Mouse (Mus musculus) kidney, adult 9 months (tissue): ENCODE data around the gene Nrd1.

Experiments used
- DNase-seq: peaks from one replicate; pipeline ENCODE4 v3.0.0; 2022

Gene Nrd1

DNA sequence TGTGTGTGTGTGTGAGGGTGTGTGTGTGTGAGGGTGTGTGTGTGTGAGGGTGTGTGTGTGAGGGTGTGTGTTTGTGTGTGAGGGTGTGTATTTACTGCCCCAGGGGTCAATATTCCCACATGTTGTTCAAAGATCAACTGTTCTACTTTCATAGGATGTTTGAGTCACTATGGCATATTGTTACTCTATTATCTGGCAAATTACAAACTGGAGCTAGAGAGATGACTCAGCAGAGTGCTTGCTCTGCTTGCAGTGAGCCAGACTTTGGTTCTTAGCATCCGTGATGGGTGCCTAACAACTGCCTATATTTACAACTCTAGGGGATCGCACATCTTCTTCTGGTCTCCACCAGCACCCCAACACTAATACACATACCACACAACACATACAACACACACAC, 29.4 kb downstream of the Nrd1 start:
- no peak for DNase-seq

DNA sequence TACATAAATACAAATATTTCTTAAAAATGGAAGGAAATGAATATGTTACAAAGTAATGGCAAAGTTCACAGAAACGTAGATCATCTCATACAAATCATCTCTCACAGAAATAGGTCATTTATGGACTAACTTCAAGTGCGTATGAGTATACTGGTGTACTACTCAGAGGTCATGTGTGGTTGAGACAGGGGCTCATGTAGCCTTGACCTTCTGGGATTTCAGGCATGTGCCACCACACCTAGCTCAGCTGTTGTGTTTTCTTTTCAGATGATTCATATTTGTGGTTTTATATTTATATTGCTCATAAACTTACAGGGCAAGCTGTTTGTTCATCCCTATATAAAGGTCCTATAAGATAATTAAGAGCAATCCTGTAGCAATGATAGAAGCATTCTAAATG, 29.8 kb downstream of the Nrd1 start:
- DNase-seq = no peak

DNA sequence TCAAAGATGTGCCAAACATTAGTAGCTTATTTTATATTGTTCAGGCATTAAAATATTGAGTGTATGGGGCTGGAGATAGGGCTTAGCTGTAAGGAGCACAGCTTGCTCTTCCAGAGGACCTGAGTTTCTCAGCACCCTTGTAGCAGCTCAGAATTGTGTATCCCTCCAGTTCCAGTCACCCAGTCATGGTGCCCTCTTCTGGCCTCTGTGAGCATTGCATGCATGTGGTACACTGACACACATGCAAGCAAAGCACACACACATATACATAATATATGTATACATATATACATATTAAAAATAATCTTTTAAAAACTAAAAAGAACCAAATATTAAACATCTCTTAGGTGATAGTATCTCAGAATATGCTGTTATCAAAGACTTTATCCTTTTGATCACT, 35.9 kb downstream of the Nrd1 start:
- peak; percentile 77 for DNase-seq

DNA sequence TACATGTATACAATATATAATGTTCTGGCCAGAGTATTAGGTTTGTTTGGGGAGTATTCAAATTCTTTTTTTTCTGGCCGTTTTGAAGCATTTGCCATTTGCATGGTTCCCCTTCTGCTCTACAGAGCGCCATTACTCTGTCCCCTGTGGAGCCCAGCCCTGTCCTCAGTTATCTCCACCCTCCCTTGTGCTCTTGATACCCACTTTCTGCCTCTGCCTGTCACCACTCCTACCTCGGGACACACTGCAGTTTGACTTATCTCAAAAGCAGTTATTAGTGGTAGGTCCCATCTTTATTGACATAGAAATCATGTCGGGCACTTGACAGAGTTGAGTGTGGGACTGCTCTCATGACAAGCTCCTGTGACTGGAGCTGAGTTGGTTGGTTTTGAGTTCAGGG, 42.3 kb downstream of the Nrd1 start:
- no peak for DNase-seq

DNA sequence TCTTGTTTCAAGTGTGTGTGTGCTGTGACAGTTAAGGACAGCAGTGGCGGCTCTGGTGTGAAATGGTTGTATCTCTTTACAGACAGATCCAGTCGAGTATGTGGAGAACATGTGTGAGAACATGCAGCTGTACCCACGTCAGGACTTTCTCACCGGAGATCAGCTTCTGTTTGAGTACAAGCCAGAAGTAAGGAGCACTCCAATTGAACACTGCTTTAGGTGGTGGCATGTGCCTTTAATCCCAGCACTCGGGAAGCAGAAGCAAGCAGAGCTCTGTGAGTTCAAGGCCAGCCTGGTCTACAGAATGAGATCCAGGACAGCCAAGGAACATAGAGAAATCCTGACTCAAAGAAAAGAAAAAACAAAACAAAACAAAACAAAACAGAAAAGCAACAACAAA, 42.8 kb downstream of the Nrd1 start:
- no peak for DNase-seq

DNA sequence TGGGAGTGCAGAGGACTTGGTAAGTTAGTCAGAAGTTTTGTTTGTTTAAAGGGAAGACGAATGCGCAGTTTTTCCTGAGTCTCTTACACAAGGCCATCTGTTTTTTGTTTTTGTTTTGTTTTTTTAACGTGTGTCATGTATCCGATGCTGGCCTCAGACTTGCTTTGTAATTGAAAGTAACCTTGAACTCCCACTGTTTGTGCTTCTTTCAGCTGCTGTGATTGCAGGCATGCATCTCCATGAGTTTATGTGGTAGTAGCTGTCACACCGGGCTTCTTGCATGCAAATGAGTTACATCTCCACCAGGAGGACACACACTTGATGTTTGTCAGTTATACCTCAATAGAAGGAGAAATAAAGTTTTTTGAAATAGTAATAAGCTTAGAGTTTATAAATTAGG, 43.3 kb downstream of the Nrd1 start:
- no peak for DNase-seq

DNA sequence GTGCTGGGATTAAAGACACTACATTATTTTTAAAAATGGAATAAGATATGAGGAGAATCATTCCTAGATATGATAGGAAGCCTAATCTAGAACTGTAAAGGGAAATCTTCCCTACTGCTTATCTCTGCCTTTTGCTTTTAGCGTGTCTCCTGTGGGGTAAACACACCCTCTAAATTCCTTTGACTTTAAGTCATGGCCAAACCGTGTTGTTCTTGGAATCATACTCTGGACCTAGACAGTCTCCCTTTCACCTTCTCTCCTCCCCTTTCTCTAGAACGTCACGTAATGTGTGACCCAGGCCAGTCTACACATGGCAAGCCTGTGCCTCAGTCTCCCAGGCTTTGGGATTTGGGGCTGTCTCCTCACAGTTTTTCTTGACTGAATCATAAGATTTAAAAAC, 47.8 kb downstream of the Nrd1 start:
- DNase-seq = no peak

DNA sequence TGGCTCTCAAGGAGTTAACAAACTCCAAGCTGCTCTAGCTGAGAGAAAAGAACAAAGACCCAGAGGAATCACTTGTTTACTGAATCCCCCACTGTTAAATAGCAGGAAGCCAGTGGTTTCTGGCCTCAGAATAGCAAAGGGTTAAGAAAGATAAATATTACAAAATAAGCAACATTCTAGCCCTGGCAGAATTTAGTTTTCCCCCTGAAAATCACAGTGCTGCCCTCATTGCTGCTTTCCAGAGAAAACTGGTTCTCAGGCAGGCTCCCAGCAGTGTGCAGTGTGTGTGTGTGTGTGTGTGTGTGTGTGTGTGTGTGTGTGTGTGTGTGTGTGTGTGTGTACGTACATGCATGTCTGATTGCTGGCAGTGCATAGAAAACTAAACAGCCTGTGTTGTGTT, 51.8 kb downstream of the Nrd1 start:
- DNase-seq = no peak

DNA sequence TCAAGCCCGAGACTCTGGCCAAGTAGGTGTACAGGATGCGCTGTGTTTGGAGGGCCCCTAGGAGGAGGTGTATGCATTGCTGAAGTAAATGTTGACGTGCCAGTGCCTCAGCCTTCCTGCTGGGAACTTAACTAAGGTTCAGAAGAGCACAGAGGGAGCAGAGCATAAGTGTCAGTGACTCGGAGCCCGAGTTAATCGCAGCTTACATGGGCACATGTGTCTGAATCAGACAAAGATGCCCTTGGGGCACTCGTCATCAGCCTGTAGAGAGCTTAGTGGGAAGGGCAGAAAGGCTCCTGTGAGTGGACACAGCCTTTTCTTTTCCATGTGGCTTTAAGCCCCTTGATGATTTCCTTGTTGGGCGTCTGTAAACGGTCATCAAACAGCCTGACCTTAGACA, 53.5 kb downstream of the Nrd1 start:
- no peak for DNase-seq

DNA sequence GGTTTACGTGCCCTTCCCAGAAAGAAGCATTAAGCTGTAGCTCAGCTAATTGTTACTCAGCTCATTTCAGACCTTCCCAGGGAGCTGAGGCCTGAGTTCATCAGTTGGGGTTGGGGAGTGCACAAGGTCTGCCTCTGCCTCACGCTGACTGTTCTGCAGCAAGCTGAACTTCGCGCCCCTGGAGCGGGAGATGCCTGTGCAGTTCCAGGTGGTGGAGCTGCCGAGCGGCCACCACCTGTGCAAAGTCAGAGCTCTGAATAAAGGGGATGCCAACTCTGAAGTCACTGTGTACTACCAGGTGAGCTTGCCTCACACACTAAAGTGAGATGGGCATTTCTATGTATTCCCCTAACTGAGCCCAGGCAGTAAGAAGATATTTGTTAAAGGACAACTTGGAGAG, 55.9 kb downstream of the Nrd1 start:
- no peak for DNase-seq

DNA sequence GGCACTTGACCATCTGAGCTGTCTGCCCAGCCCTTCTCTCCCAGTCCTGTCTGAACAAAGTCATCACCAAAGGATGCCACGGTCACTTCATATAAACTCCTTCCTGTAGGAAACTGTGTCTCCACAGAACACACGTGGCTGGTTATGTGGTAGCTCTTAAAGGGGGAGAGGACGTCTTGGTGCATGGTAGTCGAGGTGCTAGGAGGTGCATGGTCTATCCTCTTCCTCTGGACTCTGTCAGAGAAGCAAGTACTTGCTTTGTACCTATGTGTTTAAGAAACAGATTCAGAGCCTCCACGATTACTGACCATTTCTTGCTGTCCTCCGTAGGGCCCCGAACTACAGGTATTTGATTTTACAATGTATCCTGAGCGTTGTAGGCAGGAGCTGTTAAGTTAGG, 57.2 kb downstream of the Nrd1 start:
- no peak for DNase-seq

DNA sequence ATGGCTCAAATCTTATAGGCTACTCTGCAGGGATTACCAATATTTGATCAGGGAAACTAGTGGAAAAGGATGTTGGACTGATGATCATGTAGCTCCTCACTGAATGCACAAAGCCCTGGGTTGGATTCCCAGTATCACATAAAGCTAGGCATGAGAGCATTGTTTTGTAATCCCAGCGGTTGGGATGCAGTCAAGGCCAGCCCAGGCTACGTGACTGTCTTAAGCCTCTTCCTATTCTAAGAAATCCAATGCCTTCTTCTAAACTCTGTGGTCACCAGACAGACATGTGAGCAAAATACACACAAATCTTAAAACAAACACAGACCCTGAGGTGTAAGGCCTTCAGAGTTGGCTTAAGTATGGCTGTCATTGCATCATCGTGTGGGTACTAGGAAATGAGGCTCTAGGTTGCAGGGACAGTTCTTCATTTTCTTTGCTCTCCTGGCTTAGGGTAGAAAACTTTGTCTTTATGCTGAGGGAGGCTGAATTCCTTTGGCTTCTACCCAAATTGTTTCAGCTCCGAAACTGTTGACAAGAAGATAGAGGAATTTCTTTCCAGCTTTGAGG, 58.9 kb downstream of the Nrd1 start:
- peak; percentile 44 for DNase-seq

DNA sequence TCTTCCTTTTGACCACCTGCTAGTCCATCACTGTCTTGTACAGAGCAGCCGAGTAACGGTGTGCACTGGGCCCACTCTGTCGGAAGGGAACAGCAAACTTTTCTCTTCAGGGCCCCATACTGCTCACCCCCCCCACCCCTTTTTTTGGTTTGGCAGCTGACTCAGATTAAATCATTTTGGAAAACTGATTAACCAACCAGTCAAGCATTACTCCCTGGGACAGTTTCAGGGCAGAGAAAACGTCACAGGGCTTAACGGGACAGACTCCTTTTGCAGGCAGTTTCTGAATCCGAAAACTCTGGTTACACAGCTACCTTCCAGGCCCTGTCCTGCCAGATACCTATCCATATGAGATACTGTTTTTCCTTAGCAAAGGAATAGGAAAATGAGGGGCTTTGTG, 64.5 kb downstream of the Nrd1 start:
- no peak for DNase-seq

DNA sequence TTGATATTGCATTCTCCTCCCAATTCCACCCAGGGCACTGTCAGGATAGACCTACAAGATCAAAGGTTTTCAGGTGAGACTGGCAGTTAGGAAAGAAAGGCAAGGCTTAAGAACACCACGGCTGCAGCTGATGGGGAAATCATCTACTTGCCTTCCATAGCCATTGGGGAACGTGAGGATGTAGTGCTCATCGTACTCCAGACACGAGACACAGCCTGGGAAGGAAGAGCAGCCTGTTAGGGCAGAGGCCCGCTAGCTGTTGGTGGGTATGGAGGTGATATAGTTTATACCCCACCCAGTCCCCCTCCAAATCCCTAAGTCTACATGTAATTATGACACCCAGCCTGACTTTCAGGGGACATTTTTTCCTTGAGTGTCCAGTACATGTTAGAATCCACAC, 65.3 kb downstream of the Nrd1 start:
- no peak for DNase-seq

DNA sequence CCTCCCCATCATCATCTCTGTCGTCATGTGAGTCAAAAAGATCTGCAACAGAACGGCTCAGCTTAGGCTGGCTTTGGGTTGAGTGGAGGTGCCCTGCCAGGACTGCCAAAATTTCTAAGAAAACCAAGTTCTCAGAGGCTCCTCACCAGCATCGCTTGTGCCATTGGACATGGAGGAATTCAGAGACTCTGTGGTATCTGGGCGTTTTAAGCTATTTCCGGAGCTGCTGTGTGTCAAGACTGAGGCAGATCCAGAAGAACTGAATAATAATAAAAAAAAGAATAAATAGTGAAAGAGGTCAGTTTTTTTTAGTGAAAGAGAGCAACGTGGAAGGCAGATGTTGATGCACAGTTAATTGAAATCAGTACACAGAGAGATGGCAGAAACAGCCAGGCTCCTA, 72.4 kb downstream of the Nrd1 start:
- no peak for DNase-seq

DNA sequence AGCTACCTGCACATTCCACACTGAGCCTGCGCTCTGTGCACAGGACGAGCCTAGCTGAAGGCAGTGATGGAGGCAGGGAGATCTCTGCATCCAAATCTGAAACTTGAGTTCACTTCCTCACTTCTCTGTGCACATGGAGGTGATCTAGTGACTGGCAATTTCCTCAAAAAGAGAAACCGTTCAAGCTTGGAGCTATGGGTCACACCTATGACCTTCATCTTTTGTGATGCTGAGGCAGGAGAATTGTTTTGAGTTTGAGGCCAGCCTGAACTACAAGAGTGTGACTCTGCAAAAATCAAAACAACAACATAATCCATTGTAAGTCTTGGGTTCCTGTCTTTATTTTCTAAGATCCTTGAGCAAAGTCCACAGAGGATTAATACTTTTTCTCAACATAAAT, 72.8 kb downstream of the Nrd1 start:
- no peak for DNase-seq

DNA sequence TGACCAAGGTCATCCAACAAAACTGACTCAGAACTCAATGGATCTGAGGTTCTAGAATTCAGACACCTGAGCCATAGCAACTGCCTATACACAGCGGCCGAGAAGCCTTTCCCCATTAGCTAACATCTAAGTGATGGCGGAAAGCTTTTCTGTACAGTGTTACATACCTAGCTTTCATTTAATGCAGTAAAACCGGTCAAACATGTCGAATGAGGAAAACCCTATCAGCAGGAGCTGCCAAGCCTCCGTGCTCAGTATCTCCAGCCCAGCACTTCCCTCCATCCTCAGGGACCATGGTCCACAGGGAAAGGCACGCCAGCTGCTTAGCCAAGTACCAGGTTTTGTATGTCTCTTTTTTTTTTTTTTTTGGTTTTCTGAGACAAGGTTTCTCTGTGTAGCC, 78.5 kb downstream of the Nrd1 start:
- no peak for DNase-seq

DNA sequence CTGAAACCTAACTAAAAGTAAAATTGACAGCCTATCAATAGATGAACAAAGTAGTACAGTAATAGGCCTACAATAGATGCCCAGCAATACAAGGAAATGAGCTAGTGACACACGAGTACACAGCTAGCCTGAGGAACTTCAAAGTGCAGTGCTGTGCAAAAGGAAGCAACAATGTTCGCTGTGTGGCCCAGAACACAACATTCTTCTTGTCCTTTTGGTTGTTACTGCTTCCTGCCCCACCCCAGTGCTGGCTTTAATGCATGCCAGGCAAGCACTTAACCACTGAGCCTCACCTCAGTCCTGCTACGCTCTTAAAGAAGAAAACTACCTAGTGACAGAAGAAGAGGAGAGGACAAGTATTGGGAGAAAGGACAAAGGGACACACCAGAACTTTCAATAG, 79.2 kb downstream of the Nrd1 start:
- DNase-seq = no peak

DNA sequence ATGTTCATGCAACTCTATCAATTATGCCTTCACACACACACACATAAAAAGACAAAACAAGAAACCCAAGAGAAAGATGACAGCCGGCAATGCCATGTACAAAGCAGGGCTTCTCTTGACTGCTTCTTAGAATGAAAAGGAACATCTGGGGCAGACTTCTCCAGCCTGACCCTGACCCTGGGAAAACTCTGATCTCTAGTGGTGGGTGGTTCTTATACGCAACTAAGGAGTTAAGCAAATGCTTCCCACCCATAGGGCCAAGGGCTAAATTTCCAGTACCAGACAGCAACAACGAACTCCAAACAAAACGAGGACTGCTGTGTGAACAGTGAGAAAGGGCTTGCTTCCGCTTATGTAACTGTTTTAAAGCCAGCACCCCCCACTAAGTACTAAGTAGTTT, 79.7 kb downstream of the Nrd1 start:
- no peak for DNase-seq

DNA sequence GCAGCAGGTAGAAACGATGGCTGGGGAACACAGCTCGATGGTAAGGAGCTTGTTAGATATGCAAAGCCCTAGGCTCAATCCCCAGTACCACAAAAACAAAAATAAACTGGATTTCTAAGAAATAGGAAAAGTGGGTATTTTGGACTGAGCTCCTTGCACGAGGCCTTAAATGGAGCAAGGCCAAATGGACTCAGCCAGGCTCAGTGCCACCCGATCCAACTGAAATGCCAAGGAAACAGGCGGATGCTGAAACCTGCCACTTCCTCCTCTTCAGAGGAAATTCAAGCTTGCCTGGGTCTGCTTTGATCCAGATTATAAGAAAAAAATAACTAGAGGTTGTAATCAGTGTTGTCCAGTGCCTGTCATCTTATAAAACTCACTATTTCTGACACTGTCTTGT, 88.7 kb downstream of the Nrd1 start:
- DNase-seq = no peak

DNA sequence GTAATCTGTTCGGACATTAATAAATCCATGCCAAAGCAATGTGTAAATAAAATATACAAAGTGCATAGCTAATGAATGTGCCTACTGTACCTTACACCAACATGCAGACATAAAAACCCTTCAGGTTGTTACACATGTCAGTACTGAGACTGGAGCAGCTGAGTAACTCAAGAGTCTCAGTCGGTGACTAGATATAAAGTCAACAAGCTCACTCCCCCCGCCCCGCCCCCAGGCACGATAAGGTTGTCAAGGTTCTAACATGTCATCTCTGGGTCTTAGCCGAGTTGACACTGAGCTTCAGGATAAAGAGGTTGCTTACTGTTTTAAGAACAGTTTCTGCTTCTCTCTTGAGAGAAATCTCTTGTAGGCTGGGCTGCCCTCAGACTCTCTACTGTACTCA, 89.5 kb downstream of the Nrd1 start:
- no peak for DNase-seq

DNA sequence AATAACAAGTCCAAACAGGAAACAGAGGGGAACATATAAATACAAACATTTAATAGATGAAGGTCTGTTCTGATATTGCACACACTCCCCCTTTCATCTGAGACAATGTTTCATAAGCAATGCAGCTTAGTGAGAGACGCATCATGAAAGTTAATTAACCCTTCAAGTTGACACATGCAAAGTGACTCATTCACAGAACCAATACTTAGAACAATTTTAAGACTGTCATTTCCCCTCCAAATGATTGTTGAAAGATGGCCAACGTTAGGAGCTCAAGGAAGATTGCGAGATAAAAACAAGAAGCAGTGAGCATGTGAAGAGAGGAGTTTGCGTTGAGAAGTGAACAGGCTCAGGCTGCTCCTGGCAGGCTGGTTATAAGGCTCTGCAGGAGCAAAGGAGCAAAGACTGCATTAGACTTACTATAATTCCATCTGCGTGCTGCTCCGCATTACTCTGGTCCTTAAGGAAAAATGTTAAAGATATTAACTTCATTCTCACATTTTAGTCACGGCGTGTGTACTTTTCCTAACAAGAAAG, 90.9 kb downstream of the Nrd1 start:
- DNase-seq = no peak

DNA sequence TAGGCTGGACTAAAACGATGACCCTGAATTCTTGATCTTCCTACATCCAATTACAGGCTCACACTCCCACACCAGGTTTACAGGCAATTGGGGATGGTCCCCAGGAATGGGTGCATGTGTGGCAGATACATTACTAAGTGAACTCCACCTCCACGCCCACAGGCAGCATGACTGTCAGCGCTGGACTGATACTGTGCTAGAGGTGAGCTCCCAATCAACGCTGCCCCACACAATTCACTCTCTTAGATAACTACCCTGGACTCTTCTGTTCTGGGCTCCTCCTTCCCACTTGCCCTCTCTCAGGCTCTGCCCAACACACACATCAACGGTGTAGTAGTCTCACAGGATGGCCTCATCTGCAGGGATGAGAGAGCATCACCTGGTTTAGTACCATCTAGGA, 91.9 kb downstream of the Nrd1 start:
- DNase-seq = no peak

DNA sequence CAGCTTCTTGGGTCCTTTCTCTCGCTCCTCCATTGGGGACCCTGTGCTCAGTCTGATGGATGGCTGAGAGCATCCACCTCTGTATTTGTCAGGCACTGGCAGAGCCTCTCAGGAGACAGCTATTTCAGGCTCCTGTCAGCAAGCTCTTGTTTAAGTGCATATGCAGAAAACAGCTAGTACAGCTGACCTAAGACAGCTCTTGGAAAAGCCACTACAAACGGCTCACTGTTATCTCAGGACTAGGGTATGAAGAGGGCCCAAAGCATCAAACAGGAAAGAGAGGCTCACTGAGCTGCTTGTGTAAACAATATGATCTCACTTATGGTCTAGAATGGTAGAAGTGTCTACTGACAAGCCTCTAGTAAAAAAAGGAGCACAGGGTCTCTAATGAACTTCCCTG, 93.8 kb downstream of the Nrd1 start:
- no peak for DNase-seq

DNA sequence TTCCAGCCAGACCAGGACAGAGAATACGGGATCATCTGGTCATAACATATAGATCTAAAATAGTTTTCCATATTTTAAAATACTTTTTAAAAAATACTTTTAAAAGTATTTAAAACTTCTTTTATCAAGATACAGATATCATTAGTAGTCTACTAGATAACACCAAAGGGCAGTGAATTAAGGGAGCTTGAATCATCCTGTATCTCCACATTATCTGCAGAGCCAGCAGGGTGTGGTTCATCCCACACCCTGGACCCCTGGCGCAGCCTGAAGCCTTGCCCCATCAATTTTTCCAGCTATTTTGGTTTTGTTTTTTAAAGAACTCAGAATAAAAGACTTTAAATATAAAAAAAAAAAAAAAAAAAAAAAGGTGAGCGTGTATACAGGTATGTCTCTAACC, 98.4 kb downstream of the Nrd1 start:
- DNase-seq = no peak

DNA sequence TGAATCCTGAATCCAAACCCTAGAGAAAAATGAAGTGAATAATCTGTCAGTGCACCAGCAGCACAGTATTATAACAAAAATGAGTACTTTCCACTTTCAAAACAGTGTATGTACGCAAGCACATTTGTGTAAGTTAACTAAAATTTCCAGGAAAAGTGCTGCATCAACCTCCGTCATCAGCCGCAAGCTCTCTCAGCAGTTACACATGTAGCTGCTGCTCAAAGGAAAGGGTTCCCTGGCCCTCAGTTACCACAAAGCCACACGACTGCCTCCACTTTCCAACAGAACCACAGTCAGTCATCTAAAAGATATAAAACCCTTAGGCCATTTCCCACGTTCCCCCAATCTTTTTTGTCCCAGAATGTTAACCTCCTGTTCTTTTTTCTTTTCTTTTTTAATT, 102.1 kb downstream of the Nrd1 start:
- no peak for DNase-seq
